Mouse (Mus musculus) heart, postnatal 25 days (tissue): Measurements from ENCODE around the gene Susd6. TPM values are rescaled to one million over a fixed set of nuclear protein-coding genes. Genes with fewer than 3 reads are reported as not detected.

Source experiments
- DNase-seq: peaks from one replicate; pipeline ENCODE4 v3.0.0; 2022; ENCODE audit warnings: low spot score
- intact Hi-C: fragments of 180-260 bp; cut with DNase I; formaldehyde crosslinking; loops from one replicate; pipeline ENCODE4 v1.15.1; 2025
- total RNA-seq, 2 experiments: library from RNA; stranded (reverse); gene quantifications; 2 replicates each; pipeline ENCODE4 v1.2.3; 2021

Gene Susd6
- total RNA-seq, 2 experiments from 2014 or later: 62.5 to 69.1 TPM

GRCm38 (mm10) chr12:80891074-80891473 lies 100.8 kb downstream of the Susd6 start:
- no peak for DNase-seq
- intact Hi-C loops: loop anchor here (5.0 kb wide), 1 partner anchor 104 kb away; no protein-coding TSS in a partner anchor

DNA sequence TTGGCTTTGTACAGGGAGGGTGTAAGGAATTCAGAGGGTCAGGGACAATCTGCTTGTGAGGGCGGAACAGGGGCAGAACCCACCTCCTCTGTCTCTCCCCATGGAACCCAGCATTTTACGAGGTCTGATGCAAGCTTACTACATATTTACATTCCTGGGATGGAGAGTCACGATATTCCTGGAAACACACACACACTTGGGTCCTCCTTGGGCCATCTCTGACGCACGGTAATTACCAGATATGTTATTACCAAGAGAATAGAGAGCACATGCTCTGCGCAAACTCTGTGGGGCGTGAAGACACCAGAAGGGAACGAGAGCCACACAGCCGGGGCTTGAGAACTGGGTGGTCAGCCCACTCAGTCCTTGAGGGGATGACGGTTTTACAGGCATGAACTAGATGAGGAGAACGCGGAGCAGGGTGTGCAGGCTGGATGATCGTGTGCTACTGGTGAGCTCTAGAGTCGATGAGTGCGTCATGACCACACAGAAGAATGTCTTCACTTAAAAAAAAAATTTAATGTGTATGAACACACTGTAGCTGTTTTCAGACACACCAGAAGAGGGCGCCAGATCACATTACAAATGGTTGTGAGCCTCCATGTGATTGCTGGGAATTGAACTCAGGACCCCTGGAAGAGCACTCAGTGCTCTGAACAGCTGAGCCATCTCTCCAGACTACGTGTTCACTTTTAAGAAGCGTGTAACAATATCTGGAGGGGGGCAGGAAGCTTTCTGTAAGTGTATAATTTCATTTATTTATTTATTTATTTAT lies 103.6 kb downstream of the Susd6 start:
- intact Hi-C loops: loop anchor here (5.0 kb wide), 1 partner anchor 107 kb away; no protein-coding TSS in a partner anchor
- DNase-seq: no peak

DNA sequence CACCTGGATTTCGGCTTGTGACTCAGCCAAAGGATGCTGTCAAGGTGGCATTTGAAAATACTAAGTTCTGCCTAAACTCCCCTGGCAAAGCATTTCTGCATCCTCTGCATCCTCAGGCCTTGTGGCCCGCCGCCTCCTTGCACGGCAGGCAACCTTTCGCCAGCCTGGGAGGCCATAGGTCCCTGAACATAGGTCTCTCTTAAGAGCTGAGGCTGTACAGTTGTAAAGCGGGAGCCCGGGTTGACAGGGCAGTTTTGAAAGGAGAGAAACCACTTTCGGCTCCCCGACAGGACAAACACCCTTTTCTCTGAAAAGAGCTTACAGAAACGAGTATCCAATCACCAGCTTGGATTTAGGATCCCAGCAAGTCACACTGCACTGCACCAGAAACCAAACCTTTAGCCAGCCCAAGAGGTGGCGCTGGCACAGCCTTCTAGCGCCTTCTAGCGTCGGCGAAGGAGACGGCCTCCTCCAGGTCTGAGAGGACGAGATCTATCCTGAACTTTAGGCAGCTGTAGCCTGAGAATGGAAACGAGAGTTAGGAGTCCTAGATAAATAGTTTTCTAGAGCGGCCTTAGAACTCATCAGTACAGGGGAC lies 104.8 kb downstream of the Susd6 start:
- DNase-seq: peak; percentile 48
- intact Hi-C loops: loop anchor here (1.0 to 5.0 kb wide), 2 partner anchors 108 to 126 kb away; no protein-coding TSS in a partner anchor

GRCm38 (mm10) chr12:80909631-80910030 lies 119.3 kb downstream of the Susd6 start:
- no peak for DNase-seq
- intact Hi-C loops: no loop called here

DNA sequence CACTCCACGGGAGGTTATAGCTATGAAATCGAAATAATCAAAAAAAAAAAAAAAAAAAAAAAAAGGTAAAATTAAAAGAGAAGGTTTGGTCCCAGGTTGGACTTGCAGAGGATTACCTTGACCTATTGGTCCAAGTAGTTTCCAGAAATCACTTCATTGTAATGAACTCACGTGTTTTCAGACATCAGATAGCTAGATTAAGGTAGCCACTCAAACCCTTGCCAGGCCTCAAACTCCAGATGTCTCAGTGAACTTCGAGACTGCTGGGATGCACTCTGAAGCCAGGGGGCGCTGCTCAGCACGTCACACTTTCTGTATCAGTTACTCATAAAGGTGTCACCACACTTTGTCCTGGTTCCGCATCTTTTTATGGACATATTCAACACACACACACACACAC lies 127.5 kb downstream of the Susd6 start:
- intact Hi-C loops: no loop called here
- DNase-seq: no peak

- intact Hi-C loops: no loop called here
- no peak for DNase-seq
Observed at GRCm38 (mm10) chr12:80921301-80921700, 131.0 kb downstream of the Susd6 start.

GRCm38 (mm10) chr12:80922869-80923268 lies 132.6 kb downstream of the Susd6 start:
- intact Hi-C loops: no loop called here
- no peak for DNase-seq

GRCm38 (mm10) chr12:80923602-80924001 lies 133.3 kb downstream of the Susd6 start:
- intact Hi-C loops: no loop called here

DNA sequence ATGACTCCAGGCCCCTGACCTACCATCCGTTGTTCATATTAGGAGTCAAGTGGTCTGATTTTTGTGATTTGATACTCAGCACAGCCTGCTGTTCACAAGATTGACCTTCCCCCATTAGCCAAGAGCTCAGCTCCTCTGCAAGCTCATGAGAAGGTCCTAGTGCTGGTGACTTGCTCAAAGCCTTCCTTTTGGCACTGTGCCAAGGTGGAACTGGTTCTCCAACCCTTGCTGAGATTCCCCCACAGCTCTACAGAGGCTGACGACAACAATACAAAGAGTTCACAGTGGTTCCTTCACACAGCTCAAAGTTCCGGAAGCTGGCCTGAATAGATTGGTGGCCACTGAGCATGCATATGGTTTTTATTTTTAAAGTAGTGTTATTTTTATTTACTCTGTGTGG lies 133.9 kb downstream of the Susd6 start:
- intact Hi-C loops: no loop called here
- DNase-seq: no peak

More at GRCm38 (mm10) chr12:80923602-80924001, 133.3 kb downstream of the Susd6 start:
- no peak for DNase-seq

DNA sequence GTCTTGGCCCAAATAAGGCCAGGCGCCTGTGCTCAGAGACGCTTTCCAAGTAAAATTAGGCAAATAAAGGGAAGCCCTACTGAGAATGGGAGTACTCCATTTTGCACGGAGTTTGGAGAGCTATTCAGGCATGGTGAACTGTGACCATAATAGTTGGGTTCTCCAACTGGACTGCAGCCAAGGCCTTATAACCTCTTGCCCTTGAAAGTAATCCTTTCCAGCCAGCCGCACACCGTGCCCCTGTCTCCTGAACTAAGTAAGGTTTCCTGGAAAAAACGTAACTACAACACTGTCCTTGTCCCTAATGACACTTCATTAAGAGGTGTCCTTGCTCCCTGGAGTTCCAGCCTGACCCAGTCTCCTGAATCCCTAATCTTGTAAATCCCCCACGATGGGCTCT lies 135.6 kb downstream of the Susd6 start:
- no peak for DNase-seq
- intact Hi-C loops: no loop called here

GRCm38 (mm10) chr12:80926550-80926949 lies 136.2 kb downstream of the Susd6 start:
- no peak for DNase-seq
- intact Hi-C loops: no loop called here

DNA sequence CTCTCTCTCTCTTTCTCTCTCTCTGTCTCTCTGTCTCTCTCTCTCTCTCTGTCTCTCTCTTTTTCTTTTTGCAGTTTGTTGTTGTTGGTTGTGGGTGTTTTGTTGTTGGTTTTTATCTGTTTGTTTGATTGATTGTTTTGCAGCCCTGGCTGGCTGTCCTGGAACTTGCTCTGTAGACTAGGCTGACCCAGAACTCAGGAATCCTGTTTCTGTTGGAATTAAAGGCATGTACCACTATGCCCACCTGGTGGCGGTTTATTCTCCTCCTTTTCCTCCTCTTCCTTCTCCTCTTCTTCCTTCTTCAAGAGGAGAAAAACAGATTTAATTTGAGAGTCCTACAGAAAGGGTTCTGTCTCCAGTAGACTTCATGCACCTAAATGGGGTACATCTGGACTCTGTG lies 137.2 kb downstream of the Susd6 start:
- no peak for DNase-seq
- intact Hi-C loops: no loop called here

DNA sequence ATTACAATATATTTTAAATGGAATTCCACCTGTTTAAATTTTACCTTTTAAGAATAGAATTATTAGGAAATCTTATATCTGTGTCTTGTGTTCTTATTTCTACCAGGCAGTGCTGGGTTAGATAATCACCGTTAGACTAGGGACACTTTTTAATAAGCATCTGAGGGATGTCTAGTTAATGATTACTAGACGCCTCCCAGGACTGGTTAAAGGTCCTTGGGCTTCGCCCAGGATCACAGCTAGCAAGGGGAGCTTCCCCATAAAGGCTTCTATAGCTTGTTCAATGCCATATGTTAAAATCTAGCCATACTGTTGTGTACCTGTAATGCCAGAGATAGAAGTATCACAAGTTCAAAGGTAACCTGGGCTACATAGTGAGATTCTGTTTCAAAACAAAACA lies 138.6 kb downstream of the Susd6 start:
- intact Hi-C loops: no loop called here
- DNase-seq: no peak

DNA sequence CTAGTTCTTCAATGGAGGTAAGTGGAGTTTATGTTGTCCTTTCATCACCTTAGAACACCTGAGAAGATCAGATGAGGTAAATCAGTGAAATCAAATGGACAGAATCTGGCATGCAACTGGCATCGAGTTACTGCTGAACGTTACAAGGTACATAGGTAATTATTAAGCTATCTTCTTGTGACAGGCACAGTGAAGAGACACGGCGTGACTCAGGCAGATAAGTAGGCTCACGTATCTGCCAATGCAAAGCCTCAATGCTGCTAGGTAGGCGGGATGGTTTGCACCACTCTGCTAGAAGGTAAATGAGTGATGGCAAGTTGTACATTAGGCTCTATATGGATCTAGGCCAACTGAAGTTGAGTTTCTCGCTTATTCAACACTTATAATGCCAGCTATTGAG lies 139.8 kb downstream of the Susd6 start:
- no peak for DNase-seq
- intact Hi-C loops: no loop called here

Other genes with a start within 250 kb of the Susd6 start
- 10 to 100 TPM; 17.2 to 18.2 TPM for gene Slc39a9, start 146.6 kb upstream of the Susd6 start, total RNA-seq
- 10 to 100 TPM; 25.0 to 26.1 TPM for gene Erh, start 146.2 kb upstream of the Susd6 start, total RNA-seq
- not detected for gene Plekhd1, start 97.9 kb upstream of the Susd6 start, total RNA-seq
- gene Ccdc177, start 29.8 kb upstream of the Susd6 start, total RNA-seq: under 1 TPM; 0.06 to 0.08 TPM
- 100 to 1,000 TPM; 105 to 109 TPM for gene Srsf5, start 155.0 kb downstream of the Susd6 start, total RNA-seq
- not detected for gene Slc10a1, start 178.2 kb downstream of the Susd6 start, total RNA-seq
- 1 to 10 TPM; 5.3 to 6.8 TPM for gene Smoc1, start 236.3 kb downstream of the Susd6 start, total RNA-seq